Mouse (Mus musculus) right cerebral cortex, postnatal 14 days (tissue): ENCODE data around the gene Itga3.
A peak's percentile ranks its signal among the peaks of the same experiment; 100 is the strongest.

Experiments
- DNase-seq: peaks from one replicate; pipeline ENCODE4 v3.0.0; 2022

Gene Itga3

DNA sequence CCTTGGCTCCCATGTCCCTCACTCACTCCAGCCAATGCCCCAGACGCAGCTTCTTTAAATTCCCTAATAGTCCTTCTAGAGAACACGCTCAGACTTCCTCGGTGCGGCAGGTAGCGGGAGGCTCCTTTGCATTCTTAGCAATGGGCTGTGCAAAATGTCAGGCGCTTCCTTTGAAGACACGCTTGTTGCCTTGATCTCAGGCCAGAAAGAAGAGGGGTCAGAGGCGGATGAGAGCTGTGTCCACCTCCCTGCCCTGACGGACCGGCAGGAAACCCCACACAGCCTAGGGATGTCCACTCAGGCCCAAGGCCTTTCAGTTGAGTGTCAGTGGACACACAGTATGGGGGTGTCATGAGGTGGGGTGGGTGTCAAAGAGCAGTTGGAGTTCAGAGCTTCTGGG lies 19.0 kb upstream of the Itga3 start:
- no peak for DNase-seq

DNA sequence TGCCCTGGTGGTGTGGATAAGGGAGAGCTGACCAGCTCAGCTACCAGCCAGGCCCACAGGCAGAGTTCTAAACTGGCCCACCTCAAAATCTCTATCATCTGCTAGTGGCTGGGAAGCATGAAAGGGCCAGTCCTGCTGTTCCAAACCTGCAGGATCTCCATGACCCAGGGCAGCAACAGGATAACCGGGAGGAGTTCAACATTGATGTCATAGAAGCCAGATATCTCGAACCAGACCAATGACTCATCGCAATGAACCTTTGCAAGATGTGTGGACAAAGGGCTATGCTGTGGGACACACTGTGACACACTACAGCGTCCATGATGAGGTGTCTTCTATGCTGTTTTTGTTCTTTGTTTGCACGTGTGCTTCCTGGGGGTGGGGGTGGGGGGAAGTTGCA lies 16.5 kb upstream of the Itga3 start:
- DNase-seq = no peak

DNA sequence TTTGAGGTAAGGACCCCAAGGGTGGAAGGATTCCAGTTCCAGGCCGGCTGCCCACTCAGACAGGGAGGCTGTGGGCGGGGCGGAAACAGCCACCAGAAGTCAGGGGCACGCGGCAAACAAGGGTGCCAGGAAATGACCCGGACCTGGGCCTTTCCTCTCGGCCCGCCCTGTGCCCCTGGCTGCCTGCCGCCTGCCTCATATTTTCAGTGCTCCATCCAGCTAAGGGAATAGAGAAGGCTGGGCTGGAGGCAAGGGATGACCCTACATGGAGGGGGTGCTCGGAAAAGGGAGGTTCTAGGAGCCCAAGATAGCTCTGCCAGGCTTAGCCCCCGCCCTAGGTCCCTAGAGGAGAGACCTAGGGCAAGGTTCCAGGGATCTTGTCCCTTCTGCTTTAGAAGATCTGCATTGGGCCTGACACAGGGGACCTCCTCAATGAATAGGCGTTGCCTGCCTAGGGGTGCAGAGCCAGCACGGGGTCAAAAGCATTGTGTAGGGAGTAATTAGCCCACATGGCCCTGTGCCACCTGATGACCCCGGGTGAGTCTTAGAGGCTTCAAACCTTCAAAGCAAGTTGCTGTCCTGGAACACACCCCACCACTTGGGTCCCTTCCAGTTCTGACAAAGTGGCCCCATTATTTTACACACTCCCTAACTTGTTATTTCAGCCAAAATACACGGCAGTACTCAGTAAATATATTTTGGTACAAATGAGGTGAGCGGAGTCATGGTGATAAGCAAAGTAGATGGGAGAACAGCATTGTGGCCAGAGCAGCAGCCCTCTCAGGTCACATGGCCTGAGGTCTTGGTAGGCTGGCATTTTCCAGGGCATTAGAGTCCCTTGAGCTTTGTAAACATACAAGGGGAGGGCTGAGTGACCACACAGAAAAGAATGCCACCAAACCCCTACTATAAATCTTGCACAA lies 12.5 kb upstream of the Itga3 start:
- no peak for DNase-seq

DNA sequence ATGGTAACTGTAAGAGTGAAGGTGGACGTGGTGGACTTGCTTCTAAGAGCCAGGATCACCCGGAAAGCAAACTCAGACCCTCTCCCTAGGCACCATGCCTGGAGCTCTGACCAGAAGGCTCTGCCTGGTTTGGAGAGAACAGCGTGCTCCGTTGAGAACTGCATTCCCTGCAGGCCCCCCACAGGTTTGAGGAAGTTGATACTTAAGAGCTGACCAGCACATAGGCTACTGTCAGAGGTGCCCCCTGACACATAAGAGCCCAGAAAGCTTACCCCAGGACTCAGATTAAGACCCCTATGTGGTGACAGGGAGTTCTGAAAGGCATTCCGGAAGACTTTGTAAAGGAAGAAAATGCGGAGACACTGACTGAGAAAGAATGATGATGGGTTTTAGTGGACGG lies 11.7 kb upstream of the Itga3 start:
- no peak for DNase-seq

DNA sequence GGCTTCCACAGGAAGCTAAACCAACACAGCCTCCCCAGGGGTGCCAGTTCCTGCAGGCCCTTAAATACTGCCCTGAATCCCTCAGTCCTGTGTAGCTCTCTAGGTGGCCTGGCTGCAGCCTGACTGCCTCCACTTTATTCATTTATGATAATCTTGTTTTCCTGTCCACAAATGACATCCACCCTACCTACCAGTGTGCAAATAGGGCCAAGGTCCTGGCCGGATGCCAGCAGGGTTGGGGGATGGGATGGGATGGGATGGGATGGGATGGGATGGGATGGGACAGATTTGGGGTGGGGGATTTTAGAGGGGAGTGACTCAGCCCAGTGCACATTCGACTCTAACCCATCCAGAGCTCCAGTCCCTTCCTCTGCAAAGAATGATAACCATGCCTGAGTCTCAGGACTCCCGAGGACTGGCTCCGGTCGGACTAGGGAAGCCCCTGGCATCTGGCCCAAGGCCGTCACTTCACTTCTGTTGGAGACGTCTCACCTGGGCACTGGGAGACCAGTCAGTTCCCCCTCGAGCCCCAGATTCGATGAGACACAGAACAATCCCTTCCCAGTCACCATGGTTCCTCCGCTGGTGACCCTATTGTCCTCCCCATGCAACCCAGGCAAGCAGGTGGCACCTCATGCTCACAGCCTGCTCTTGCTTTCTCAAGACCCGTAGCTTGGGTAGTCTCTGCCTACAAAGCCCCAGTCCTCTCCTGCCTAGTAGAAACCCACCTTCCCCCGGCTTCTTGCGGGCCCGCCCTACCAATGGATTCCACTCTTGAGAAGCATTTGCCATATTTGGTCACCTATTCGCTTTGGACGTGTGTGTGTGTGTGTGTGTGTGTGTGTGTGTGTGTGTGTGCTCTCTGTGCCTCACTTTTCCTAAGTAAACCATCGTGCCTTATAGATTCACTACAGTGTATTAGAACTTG lies 11.0 kb upstream of the Itga3 start:
- DNase-seq = no peak

DNA sequence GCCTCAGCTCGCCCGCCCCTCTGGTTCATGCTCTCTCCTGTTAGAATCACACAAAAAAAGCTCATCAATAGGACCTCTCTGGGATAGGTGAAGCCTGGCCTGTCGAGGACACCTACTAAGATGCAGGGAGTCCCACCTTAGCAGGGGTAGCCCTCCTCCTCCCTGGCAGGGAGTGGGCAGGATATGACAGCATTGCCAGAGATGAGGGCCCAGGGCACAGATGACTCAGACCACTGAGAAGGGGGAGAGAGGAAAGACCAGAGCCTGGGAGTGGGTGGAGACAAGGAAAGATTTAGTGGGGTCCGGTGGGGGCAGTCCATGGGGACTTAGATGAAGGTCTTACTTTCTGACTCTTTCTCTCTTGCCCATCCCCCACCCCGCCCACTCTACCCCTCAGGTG lies 9.6 kb upstream of the Itga3 start:
- DNase-seq = no peak

DNA sequence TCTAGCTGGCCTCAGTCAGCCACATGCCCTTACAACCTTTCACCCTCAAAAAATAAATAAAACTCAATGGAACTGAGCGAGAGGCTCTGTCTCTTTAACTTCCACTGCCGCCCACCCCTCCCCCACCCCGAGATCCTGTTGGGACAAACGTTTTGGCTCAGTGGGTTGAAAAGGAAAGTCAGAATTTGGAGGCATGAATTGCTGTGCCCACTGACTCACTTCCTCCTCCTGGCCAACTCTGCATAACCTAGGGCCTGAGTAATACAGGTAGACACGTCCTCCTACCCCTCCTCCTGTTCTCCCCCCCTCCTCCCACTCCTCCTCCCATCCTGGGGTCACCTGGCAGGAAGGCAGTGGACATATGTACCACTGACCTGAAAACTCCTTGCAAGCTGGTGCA lies 9.1 kb upstream of the Itga3 start:
- DNase-seq = no peak

DNA sequence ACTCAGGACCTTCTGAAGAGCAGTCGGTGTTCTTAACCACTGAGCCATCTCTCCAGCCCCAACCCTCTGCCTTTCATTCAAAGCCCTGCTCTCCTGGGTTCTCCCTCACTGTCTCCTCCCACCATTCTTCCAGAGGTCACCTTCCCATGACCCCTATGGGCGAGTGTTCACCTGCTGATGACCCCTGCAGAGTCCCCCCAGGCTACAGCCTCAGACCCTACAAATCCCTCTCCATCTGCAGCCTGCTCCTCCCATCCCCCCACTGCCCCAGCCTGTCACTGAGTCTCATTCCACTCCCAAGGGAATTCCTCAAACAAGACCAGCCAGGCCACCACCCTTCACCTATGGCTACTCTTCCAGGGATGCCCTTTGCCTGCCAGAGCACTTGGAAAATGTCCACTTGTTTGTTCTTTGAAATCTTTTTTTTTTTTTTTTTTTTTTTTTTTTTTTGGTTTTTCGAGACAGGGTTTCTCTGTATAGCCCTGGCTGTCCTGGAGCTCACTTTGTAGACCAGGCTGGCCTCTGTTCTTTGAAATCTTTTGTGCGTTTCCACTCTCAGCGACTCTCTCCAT lies 8.3 kb upstream of the Itga3 start:
- DNase-seq = no peak

DNA sequence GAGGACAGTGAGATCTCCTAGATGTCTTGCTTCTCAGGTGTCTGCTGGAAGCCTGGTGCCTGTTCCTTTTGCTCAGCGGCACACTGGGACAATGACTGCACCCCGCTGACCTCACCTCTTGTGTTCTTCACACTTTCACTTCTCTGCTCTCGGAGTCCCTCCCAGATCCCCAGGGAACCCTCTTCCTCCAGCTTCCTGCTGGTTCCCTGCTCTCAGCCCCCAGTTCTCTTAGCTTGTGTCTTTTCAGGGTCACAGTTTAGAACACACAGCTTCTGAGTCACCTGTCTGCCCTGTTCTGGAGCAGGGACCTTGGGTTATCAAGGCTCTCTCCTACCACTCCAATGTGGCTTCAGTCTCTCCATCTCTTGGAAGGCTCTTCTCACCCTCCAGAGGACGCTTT lies 7.6 kb upstream of the Itga3 start:
- no peak for DNase-seq

DNA sequence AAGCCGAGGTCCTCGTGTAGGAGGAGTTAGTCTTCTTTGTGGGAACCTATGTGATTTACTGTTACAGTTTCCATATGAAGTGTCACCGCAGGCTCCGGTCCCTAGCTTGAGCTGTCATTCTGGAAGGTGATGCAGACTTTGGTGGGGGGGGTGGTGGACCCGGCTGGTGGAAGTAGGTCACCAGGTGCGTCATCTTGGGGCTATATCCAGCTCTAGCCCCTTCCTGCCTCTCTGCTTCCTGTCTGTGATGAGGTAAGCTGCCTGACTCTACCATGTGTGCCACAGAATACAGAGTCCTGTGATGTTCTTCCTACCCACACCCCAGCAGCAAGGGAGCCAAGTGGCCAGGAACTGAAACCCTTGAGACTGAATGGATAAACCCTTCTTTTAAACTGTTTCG lies 6.3 kb upstream of the Itga3 start:
- no peak for DNase-seq

DNA sequence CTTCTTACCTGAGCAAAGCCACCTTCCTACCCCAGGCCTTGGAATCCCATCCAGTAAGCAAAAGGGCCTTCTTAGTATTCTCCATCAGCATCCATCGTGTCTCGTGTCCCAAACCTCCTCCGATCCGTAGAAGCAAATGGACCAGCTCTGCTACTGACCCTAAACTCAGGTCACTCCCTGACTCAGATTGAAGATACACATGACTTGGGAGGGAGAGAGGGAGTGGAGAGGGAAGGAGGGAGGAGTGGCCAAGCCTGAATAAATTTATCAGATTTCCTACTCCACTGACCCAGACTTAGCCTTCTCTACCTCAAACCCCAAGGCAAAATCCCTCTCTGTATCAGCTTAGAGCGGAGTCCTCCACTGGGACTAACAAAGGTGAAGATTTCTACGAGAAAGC lies 4.2 kb upstream of the Itga3 start:
- DNase-seq = no peak

DNA sequence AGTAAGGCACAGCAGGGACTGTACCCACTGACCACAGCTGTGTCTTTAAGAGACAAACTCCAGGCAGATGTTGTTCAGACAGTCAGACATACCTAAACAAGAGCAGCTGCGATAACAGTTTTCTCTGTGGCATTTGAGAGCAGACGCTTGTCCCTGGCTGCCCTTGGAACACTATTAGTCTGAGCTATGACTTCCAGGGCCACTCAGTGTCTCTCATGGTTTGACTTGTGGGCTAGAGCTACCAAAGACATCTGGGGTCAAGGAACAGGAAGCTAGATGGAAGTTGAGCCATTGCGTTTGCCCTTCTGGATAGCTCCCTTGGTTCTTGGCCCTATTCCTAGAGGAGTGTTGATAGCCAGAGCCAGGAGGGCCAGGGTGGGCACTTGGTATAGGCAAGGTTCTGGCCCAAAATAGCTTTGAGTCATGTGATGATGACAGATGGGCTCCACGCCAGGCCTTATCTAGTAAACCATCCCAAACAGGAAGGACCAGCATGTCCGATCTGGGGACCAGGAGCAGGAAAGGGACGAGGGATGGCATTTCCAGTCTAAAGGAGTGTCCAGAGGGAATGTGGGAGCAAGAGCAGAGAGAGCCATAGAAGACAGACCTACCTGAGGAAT lies 2.8 kb upstream of the Itga3 start:
- no peak for DNase-seq

DNA sequence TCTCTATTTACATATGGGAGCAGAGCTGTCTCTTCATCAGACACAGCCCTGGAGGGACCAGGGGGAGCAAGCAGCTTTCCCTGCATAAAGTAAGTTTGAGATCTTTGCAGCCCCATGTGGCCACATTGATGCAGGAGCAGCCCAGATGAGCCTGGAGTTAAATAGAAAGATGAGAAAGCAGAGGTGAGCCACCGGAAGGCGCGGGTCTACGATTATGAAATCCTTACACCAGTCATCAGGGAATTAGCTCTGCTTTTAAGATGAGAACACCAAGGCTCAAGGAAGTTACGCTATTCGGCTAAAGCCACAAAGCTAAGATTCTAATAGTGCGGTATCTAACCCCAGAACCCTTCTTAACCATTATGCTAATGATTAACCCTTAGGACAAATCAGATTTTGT lies 1.4 kb upstream of the Itga3 start:
- no peak for DNase-seq

DNA sequence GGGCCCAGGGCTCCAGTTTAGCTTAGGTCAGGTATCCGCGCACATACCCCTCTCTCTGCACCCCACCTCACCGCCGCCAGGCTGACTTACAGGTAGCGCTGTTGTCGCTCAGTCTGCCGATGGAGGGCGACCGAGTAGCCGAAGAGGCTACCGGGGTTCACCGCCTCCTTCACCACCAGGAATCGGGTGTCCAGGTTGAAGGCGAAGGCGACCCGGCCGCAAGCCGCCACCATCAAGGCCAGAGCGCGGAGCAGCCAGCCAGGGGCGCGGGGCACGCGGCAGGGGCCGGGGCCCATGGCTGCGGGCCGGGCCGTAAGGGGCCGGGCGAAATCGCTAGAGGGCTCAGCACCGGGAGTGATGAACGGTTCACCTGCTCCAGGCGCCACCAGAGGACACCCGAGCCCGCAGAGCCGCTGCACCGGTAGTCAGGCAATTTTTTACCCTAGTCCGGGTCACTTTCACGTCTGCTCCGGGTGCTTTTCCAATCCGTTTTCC lies 513 bp downstream of the Itga3 start:
- peak; percentile 32 for DNase-seq

DNA sequence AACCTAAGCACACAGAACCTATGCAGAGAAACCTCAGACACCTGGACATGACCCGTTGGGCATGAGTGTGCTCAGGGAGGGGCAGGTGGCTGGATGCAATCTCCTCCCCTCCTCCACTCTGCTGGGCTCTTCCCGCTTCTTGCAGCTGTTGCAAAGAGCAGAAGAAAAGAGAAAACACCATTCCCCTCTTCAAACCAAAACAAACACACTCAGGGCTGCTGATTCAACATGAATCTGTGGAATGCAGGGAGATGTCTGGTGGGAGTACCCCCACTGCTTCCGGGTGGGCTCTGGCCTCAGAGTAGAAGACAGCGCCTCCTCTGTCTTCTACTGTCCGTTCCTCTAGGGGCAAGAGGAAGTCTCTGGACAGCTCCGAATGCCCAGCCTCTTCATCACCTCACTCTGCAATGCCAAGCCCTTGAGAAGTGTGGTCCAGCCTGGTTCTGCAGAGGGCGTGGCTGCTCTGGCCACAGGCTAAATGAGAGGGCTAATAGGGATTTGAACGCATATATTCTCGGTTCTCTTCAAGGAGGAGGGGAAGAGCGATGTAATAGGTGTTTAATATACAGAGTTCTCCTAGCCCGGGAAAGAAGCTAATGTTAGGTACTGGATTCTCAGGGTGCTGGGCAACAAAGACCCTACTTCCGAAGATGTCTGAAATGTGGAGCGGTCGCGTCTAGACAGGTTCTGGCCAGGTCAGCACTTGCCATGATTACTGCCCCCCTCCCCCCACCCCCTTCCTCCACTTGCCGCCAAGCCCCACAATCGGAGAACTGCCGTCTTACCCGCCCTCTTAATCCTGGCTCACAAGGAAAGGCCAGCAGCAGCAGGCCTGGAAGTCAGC lies 1.2 kb downstream of the Itga3 start:
- DNase-seq = no peak

DNA sequence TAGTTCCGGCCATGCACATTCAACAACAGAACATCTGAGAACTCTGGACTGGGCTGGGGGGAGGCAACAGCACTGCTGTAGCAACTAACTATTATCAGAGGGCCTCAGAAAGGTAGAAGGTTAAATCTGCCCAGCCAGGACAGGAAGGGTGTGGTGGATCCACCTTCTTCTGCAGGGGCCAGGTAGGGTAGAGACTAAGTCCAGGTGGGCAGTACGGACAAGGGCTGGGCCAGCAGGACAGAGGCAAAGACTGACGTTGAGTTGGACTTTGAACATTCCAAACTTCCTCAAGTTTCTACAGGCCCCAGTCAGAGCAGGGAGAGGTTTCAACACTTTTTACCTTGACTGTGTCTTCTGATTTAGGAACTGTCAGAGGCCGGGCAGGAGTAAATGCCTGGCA lies 1.9 kb downstream of the Itga3 start:
- DNase-seq = no peak

DNA sequence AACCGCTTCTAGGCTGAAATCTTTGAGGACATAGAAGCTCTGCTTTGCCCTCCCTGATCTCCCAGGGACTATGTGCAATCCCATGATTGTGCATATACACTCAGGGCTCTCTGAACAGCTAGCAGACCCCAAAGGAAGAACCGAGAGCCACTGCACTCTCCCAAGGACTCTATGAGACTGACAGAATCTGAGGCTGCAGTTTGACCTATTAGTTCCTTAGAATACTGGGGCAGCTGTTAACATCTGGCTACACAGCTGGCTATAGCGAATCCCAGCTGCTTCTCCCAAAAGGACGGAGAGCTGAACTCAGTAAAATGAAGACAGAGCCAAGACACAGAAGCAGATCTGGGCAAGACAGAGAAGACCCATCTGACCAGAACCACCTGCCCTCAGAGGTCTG lies 2.8 kb downstream of the Itga3 start:
- DNase-seq = no peak

DNA sequence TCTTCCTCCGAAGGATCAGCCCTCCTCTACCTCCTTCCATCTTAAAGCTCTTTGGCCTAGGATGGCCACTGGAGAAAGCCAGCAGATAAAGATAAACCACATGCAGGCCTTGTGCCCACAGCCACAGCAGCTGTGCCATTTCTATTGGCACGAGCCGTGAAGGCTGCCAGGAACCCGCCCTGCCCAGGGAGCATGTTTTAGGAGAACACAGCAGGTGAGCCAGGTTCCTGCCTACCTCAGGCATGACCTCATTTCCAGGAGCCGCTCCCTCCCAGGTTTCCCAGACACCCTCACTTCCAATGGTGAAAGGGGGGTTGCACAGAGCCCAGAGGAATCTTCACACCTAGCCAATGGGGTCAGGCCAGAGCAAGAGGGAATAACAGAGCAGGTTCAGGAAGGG lies 3.8 kb downstream of the Itga3 start:
- DNase-seq = no peak

DNA sequence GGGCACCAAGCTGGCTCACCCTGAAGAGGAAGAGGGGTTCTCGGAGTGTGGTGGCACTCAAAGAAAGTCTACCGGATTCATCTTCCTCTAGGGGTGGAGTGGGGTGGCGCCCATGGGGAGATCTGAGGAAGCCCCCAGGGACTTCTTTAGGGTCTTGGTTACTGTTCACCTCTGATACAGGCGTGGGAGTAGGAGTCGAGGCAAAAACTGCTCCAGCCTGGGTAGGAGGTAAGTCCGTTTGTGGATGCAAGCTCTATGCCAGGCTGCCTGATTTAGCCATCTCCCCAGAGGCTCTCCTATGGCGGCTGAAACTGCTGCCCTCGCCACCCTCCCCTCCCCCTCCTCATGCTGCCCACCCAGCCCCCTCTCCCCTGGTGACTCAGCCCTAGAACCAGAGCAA lies 4.5 kb downstream of the Itga3 start:
- DNase-seq = no peak

DNA sequence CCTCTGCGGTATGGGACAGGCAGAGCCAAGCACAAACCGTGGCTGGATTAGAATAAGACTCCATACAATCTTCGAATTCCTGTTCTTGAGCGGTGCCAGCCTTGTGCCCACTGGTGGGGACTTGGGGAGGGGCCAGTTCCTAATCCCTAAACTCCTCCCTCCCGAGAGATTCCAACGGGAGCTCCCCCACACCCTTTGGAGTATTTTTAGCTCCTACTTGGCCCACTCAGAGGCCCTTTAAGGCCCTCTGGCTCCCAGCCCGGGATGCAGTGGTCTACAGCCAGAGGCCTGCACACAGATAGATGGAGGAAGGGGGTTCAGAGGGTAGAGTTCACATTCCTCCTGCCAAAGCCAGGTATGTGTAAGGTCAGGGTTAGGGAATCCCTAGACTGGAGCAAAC lies 5.3 kb downstream of the Itga3 start:
- no peak for DNase-seq

DNA sequence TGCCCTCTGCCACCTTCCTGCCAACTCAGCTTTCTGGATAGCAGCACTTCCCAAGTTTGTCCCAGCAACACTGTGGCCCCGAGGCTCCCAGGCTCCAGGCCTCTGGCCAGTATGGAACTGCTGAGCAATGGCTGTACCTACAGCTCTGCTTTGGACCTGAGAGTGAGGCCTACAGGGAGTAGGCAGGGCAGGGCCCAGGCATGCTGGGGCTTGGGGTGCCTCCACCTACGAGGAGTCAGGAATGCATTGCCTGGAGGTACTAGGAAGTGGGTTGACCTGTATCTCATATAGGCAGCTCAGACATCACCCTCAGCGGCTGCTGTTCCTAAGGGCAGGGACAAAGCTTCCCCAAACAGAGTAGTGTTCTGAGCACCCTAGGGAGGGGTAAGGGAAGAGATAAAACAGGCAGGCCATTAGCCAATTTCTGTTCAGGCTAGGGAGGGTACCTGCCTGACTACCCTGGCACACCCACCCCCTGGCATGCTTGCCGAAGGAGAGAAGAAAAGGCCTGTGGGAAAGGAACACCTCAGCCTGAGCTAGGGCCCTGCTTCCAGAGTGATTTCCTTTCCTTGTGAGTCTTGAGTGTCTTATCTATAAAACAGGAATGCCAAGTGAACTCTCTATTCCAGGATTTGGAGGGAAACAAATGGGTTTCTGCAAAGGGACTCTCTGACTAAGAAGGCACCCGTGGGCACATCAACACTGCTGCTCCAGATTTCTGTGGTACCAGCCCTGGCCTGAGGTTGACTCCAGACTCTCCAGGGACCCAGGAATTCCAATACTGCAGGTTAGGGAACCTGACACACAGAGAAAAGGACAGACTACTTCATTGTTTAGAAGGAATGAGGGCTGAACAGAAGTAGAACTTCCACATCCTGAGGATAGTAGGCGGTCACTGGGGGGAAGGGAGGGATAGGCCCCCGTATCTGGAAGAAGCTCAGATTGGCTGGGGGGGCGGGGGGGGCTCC lies 6.2 kb downstream of the Itga3 start:
- no peak for DNase-seq
